Mouse (Mus musculus): ENCODE measurements around the gene Zfp758.
"Not testable (repeated sequence)": the region's sequence is repeated elsewhere in the genome, so short reads cannot be mapped to it uniquely, and the experiment has no call there.

DNA sequence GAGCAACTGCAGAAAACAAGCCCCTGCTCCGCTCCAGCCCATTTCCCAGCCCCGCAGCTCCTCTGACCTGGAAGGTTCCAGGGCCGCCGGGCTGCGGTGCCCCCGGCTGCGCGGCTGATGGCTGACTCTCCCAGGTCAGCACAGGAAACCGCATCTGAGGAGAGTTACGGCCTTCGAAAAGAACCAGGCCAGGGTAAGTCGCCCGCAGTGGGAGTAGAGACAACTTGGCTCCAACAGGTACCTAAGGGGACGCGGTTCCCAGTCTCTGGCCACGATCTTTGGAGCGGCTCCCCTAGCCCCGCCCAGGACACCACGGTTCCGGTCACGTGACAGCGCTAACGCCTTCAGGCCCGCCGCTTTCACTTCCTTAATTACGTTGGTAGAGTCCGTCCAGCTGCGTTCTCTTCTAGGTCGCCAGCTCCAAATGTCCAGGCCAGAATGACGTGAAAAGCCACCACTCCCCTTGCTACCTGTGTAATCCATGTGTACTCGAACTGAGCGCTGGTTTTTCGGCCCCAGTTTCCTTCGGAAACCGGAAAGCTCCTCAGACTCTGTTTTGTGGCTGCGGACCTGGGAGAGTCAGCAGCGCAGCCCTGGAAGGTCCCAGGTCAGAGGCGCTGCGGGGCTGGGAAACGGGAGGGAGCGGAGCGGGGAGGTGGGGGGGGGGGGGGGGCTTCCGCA, at the start of gene Zfp758, which contains the start of gene Zfp944:
- not testable (repeated sequence) for TF ChIP-seq CTCF (IDR thresholded peaks at IDR 0.05; ENCODE audit: control insufficient read depth, insufficient read depth, insufficient replicate concordance, low read depth, low read length); POLR2A (IDR thresholded peaks at IDR 0.05; ENCODE audit: control insufficient read depth, low read depth, low read length)

All from testis, adult 2 months (tissue).